Mouse (Mus musculus) lung, postnatal 0 days (tissue): ENCODE results near the gene Rfx1. TPM values are rescaled to one million over a fixed set of nuclear protein-coding genes. Genes with fewer than 3 reads are reported as not detected.

ENCODE experiments used
- ATAC-seq: fragments of 200-750 bp; cut with Nextera tagmentation; 2 replicates; pipeline ENCODE4 v1.8.0; 2017; ENCODE audit warnings: moderate library complexity
- DNase-seq: peaks from one replicate; pipeline ENCODE4 v3.0.0-alpha.2; 2016; ENCODE audit warnings: low spot score
- H3K27ac ChIP-seq: fragments of 300-500 bp; sonication (generic); 2 replicates; pipeline ENCODE4 v1.5.1; 2014; ENCODE audit warnings: antibody characterized with exemption, mild to moderate bottlenecking, low read length, mixed read lengths
- H3K27me3 ChIP-seq: fragments of 300-500 bp; sonication (generic); replicated peaks from 2 replicates; pipeline ENCODE4 v1.6.1; 2014; ENCODE audit warnings: low read length, mixed read lengths; ENCODE audit not compliant: insufficient read depth
- H3K36me3 ChIP-seq: fragments of 300-500 bp; sonication (generic); 2 replicates; pipeline ENCODE4 v1.6.1; 2014; ENCODE audit warnings: low read length, mixed read lengths; ENCODE audit not compliant: insufficient read depth
- H3K4me1 ChIP-seq: fragments of 300-500 bp; sonication (generic); 2 replicates; pipeline ENCODE4 v1.6.1; 2014; ENCODE audit warnings: antibody characterized with exemption, low read depth, low read length, mixed read lengths; ENCODE audit not compliant: insufficient read depth
- H3K4me2 ChIP-seq: fragments of 300-500 bp; sonication (generic); replicated peaks from 2 replicates; pipeline ENCODE4 v1.6.1; 2014; ENCODE audit warnings: low read depth, mild to moderate bottlenecking, low read length, moderate library complexity, mixed read lengths
- H3K4me3 ChIP-seq: fragments of 300-500 bp; sonication (generic); 2 replicates; pipeline ENCODE4 v1.5.1; 2014; ENCODE audit warnings: low read depth, low read length
- H3K9ac ChIP-seq: fragments of 300-500 bp; sonication (generic); replicated peaks from 2 replicates; pipeline ENCODE4 v1.6.1; 2014; ENCODE audit warnings: low read depth, mild to moderate bottlenecking
- H3K9me3 ChIP-seq: fragments of 300-500 bp; sonication (generic); 2 replicates; pipeline ENCODE4 v1.6.1; 2016; ENCODE audit warnings: low read length, mixed read lengths
- CTCF ChIP-seq: IDR thresholded peaks from 2 replicates; pipeline ENCODE4 v1.5.1; 2016; ENCODE audit warnings: antibody characterized with exemption, mild to moderate bottlenecking
- EP300 ChIP-seq: IDR thresholded peaks from 2 replicates; pipeline ENCODE4 v1.6.1; 2016; ENCODE audit warnings: antibody characterized with exemption, mild to moderate bottlenecking, control low read depth
- WGBS: fragments of 180-500 bp; shearing (Covaris S2); extraction: QIAGEN DNeasy Blood & Tissue Kit; methylation state at CpG from one replicate; pipeline ENCODE4 v1.1.7; 2014; 5-methylcytosine and 5-hydroxymethylcytosine counted together
- microRNA counts: library from miRNA; unstranded; fragments of <30 nt; microRNA quantifications from one replicate; lab custom pipeline; 2015
- microRNA-seq: library from miRNA; unstranded; fragments of <30 nt; microRNA quantifications from one replicate; pipeline ENCODE4, GENCODE M21; 2016
- polyA plus RNA-seq: library from polyadenylated mRNA; unstranded; fragments of >200 nt; fragmentation: Nextera tagmentation; extraction: Ambion mirVana; gene quantifications from 2 replicates; pipeline ENCODE4 v1.2.1, GENCODE M21; 2015

Rfx1 gene
- polyA plus RNA-seq, 1 experiment from 2014 or later = 5.2 TPM

DNA sequence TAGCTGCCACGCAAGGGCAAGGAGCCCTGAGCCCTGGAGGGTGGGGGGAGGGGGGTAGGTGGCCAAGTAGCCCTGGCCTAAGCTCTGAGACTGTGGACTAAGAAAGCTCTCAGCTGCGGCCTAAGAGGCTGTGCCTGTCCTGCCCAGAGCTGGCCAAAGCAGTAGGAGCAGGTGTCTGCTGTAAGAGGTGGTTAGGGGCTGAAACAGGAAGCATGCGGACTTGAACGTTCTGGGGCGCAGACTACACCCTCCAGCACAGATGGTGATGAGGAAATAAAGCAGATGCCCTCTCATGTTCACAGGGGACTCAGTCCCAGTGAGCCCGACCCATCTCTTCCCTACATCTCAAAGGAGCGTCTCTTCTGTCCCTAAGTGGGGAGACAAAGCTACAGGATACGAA lies 65.6 kb downstream of the Rfx1 start:
- Histone ChIP-seq H3K36me3 (peaks cover 17% of the 10 kb centered on the region; the same call in 1 of the 2 replicates), H3K4me3 (no peak overlapping the region), H3K4me1 (no peaks in the 10 kb centered on the region), H3K9me3 (no peaks in the 10 kb centered on the region), H3K27ac (no peak overlapping the region), H3K9ac (no peak overlapping the region), H3K27me3 (no peaks in the 10 kb centered on the region), H3K4me2 (no peak overlapping the region)
- WGBS = 81% methylated on average over 8 of the region's 8 CpGs
- TF ChIP-seq CTCF (no peak), EP300 (no peak)
- ATAC-seq = no peak
- no peak for DNase-seq

DNA sequence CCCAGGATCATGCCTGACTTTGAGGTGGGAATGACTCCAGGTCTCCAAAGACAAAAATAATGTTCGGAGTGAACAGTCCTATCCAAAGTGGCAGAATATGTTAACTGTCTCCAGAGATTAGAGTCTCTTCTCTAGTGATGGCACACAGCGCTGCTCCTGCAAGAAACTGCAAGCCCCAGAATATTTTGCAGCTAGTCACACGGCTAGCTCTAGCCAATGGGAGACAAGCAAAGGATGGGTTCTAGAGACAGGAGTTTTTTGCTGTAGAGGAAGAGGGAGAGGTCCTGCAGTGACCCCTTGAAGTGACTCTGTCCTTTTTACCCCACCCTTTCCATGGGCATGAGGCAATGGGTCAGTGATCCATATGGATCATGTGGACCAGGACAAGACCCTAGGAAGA lies 71.2 kb downstream of the Rfx1 start:
- TF ChIP-seq CTCF (no peak), EP300 (no peak)
- no peak overlapping the region for H3K27ac ChIP-seq
- H3K4me2 ChIP-seq = no peak overlapping the region
- H3K36me3 ChIP-seq = peaks cover 54% of the 10 kb centered on the region; the same call in 1 of the 2 replicates
- ATAC-seq (no peak), DNase-seq (no peak)
- H3K9me3 ChIP-seq = no peaks in the 10 kb centered on the region
- H3K27me3 ChIP-seq = no peaks in the 10 kb centered on the region
- no peak overlapping the region for H3K9ac ChIP-seq
- H3K4me3 ChIP-seq = no peak overlapping the region
- no peaks in the 10 kb centered on the region for H3K4me1 ChIP-seq
- 91% methylated on average over 3 of the region's 3 CpGs for WGBS

DNA sequence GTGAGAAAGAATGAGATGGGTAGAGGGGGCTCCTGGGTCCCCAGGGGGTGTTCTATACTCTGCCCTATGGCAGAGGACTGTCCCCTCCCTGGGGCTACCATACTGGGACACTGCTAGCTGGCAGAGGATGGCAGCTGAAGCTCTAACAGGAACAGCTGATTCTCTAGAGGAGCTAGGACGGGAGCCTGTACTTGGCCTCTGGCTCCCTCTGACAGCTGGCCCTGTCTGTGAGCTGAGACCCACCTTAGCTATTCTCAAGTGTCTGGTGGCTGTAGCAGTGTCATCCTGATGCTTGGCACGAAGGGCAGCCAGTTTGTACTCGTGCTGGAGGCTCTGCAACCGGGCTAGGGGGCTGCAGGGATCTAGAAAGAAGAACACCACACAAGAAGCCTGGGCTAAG lies 74.2 kb downstream of the Rfx1 start:
- Histone ChIP-seq H3K9ac (no peak overlapping the region), H3K27me3 (no peaks in the 10 kb centered on the region), H3K36me3 (peaks cover 57% of the 10 kb centered on the region; the same call in 1 of the 2 replicates), H3K4me3 (no peak overlapping the region), H3K4me1 (no peaks in the 10 kb centered on the region), H3K9me3 (no peaks in the 10 kb centered on the region), H3K4me2 (no peak overlapping the region), H3K27ac (no peak overlapping the region)
- no peak for ATAC-seq
- WGBS = 89% methylated on average over 4 of the region's 4 CpGs
- DNase-seq = no peak
- TF ChIP-seq CTCF (no peak), EP300 (no peak)

DNA sequence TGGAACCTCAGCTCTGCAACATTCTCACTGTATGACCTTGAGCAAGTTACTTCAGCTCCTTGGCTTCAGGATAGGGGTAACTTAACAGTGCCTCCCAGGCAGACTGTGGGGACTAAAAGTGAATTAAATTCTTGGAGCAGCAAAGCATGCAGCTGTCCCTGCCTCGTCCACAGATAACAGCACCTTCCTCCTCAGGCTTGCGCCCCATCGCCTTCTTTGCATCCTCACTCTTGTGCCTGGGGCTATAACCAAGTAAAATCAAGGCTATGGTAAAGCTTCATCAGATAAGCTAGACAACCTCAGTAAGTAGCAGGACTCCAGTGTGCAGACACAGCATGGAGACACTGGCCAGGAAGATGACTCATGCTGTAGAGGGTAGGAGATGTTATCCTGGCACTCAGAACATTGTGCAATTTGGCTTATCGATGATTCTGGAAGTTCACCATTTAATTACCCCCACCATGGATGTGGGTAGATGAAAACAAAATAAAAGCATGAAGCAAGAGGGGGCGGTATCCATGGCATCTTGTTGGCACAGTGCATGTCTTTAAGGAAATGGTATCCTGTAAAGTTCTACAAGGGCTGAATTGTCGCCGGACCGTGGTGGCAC lies 78.1 kb downstream of the Rfx1 start:
- H3K27me3 ChIP-seq = no peaks in the 10 kb centered on the region
- no peak overlapping the region for H3K4me2 ChIP-seq
- ATAC-seq (no peak), DNase-seq (no peak)
- 87% methylated on average over 8 of the region's 8 CpGs for WGBS
- H3K36me3 ChIP-seq = peaks cover 30% of the 10 kb centered on the region; the same call in 1 of the 2 replicates
- H3K9ac ChIP-seq = no peak overlapping the region
- H3K9me3 ChIP-seq = no peaks in the 10 kb centered on the region
- TF ChIP-seq EP300 (no peak), CTCF (no peak)
- H3K4me3 ChIP-seq = no peak overlapping the region
- H3K27ac ChIP-seq = no peak overlapping the region
- peaks cover 6% of the 10 kb centered on the region; the same call in 1 of the 2 replicates for H3K4me1 ChIP-seq

MicroRNAs within 50 kb of the gene (microRNA counts, 519-probe panel; counts per million panel counts)
- not detected for microRNA mmu-miR-709 (lab: Ali Mortazavi, UCI)

Small RNAs within 50 kb of the gene (microRNA-seq; reads per million reads assigned to microRNA genes)
- not detected for gene Mir709

Other genes with a start within 250 kb of the Rfx1 start
- gene Adgrl1, start 166.7 kb upstream of the Rfx1 start, polyA plus RNA-seq = 11.4 and 14.3 TPM in 2 replicates
- 0.12 and 0.36 TPM in 2 replicates for gene Gm10644, start 111.6 kb upstream of the Rfx1 start, polyA plus RNA-seq
- 7.1 and 8.0 TPM in 2 replicates for gene Asf1b, start 111.3 kb upstream of the Rfx1 start, polyA plus RNA-seq
- gene Prkaca, start 93.8 kb upstream of the Rfx1 start, polyA plus RNA-seq = 93.8 and 94.9 TPM in 2 replicates
- 5.3 and 5.6 TPM in 2 replicates for gene Samd1, start 69.2 kb upstream of the Rfx1 start, polyA plus RNA-seq
- gene 1700067K01Rik, start 65.3 kb upstream of the Rfx1 start, polyA plus RNA-seq = 0.63 and 1.0 TPM in 2 replicates
- 51.0 and 70.4 TPM in 2 replicates for gene 2210011C24Rik, start 54.7 kb upstream of the Rfx1 start, polyA plus RNA-seq
- 1.1 and 1.6 TPM in 2 replicates for gene Palm3, start 45.4 kb upstream of the Rfx1 start, polyA plus RNA-seq
- 0.56 and 0.93 TPM in 2 replicates for gene Il27ra, start 24.2 kb upstream of the Rfx1 start, polyA plus RNA-seq
- 0.26 TPM in 1 of 2 replicates, not detected in the other for gene Rln3, start 21.8 kb upstream of the Rfx1 start, polyA plus RNA-seq
- gene Gm10643, start 1.7 kb upstream of the Rfx1 start, polyA plus RNA-seq = 1.2 and 1.3 TPM in 2 replicates
- 5.1 TPM in 2 replicates for gene Dcaf15, start 37.9 kb downstream of the Rfx1 start, polyA plus RNA-seq
- 0.17 and 0.19 TPM in 2 replicates for gene Podnl1, start 59.2 kb downstream of the Rfx1 start, polyA plus RNA-seq
- 15.6 and 16.3 TPM in 2 replicates for gene Cc2d1a, start 81.1 kb downstream of the Rfx1 start, polyA plus RNA-seq
- 0.80 and 1.0 TPM in 2 replicates for gene 4930432K21Rik, start 81.2 kb downstream of the Rfx1 start, polyA plus RNA-seq
- 1.9 and 3.2 TPM in 2 replicates for gene Nanos3, start 118.4 kb downstream of the Rfx1 start, polyA plus RNA-seq
- gene Zswim4, start 170.2 kb downstream of the Rfx1 start, polyA plus RNA-seq = 7.8 and 8.4 TPM in 2 replicates
- gene D8Ertd738e, start 182.9 kb downstream of the Rfx1 start, polyA plus RNA-seq = 302 and 339 TPM in 2 replicates
- 47.4 and 56.8 TPM in 2 replicates for gene Mri1, start 190.5 kb downstream of the Rfx1 start, polyA plus RNA-seq
- 14.7 and 17.4 TPM in 2 replicates for gene Ccdc130, start 203.5 kb downstream of the Rfx1 start, polyA plus RNA-seq